Mouse (Mus musculus) kidney, embryonic 16.5 days (tissue): ENCODE data around the gene A3galt2. TPM values are rescaled to one million over a fixed set of nuclear protein-coding genes. Genes with fewer than 3 reads are reported as not detected.
A peak's percentile ranks its signal among the peaks of the same experiment; 100 is the strongest.

Experiments used
- ATAC-seq: fragments of 200-750 bp; cut with Nextera tagmentation; 2 replicates; pipeline ENCODE4 v1.8.0; 2017; ENCODE audit warnings: moderate TSS enrichment; ENCODE audit not compliant: low FRiP score, low TSS enrichment
- H3K27ac ChIP-seq: fragments of 300-500 bp; sonication (generic); 2 replicates; pipeline ENCODE4 v1.5.1; 2014; ENCODE audit warnings: low read length
- H3K27me3 ChIP-seq: fragments of 300-500 bp; sonication (generic); 2 replicates; pipeline ENCODE4 v1.6.1; 2014; ENCODE audit warnings: low read length, control low read depth, mixed read lengths; ENCODE audit not compliant: insufficient read depth
- H3K36me3 ChIP-seq: fragments of 300-500 bp; sonication (generic); 2 replicates; pipeline ENCODE4 v1.6.1; 2014; ENCODE audit warnings: low read length, control low read depth, mixed read lengths; ENCODE audit not compliant: insufficient read depth
- H3K4me1 ChIP-seq: fragments of 300-500 bp; sonication (generic); 2 replicates; pipeline ENCODE4 v1.6.1; 2014; ENCODE audit warnings: low read length, control low read depth, mixed read lengths; ENCODE audit not compliant: insufficient read depth
- H3K4me2 ChIP-seq: fragments of 300-500 bp; sonication (generic); replicated peaks from 2 replicates; pipeline ENCODE4 v1.6.1; 2014; ENCODE audit warnings: low read depth, low read length
- H3K4me3 ChIP-seq: fragments of 300-500 bp; sonication (generic); 2 replicates; pipeline ENCODE4 v1.5.1; 2014; ENCODE audit warnings: mild to moderate bottlenecking, low read length
- H3K9ac ChIP-seq: fragments of 300-500 bp; sonication (generic); replicated peaks from 2 replicates; pipeline ENCODE4 v1.6.1; 2014; ENCODE audit warnings: low read length
- H3K9me3 ChIP-seq: fragments of 300-500 bp; sonication (generic); 2 replicates; pipeline ENCODE4 v1.6.1; 2016; ENCODE audit warnings: low read length, control low read depth
- whole genome bisulfite sequencing: fragments of 180-500 bp; shearing (Covaris S2); extraction: QIAGEN DNeasy Blood & Tissue Kit; methylation state at CpG from one replicate; pipeline ENCODE4 v1.1.7; 2014; 5-methylcytosine and 5-hydroxymethylcytosine counted together
- polyA plus RNA-seq: library from polyadenylated mRNA; unstranded; fragments of >200 nt; fragmentation: Nextera tagmentation; extraction: Ambion mirVana; gene quantifications from 2 replicates; pipeline ENCODE4 v1.2.1, GENCODE M21; 2015

A3galt2 gene
- polyA plus RNA-seq, 1 experiment from 2014 or later = 0.24 TPM

- Histone ChIP-seq H3K4me3 (no peak overlapping the region), H3K4me1 (peaks cover 82% of the 10 kb centered on the region), H3K36me3 (peaks cover 11% of the 10 kb centered on the region; the same call in 1 of the 2 replicates), H3K27me3 (no peaks in the 10 kb centered on the region), H3K9ac (peak overlapping the region; percentile 36; the same call in 1 of the 2 replicates), H3K27ac (peak overlapping the region; percentile 81), H3K4me2 (0 out of 2 replicates have a peak overlapping the region, but pooled peaks have one; percentile 11), H3K9me3 (no peaks in the 10 kb centered on the region)
- 60% methylated on average over 18 of the region's 18 CpGs for WGBS
- ATAC-seq = peak; percentile 40; the same call in 1 of the 2 replicates
Measured at GRCm38 (mm10) chr4:128734721-128735671, 20.2 kb upstream of the A3galt2 start.

- no peaks in the 10 kb centered on the region for H3K27me3 ChIP-seq
- no peak for ATAC-seq
- H3K9me3 ChIP-seq = no peaks in the 10 kb centered on the region
- peak overlapping the region; percentile 48 for H3K9ac ChIP-seq
- 35% methylated on average over 6 of the region's 6 CpGs for WGBS
- no peak overlapping the region for H3K4me3 ChIP-seq
- H3K36me3 ChIP-seq = 0 out of 2 replicates have a peak, but pooled peaks cover 2% of the 10 kb centered on the region
- H3K27ac ChIP-seq = peak overlapping the region; percentile 95
- H3K4me2 ChIP-seq = peak overlapping the region; percentile 22
- peaks cover 78% of the 10 kb centered on the region for H3K4me1 ChIP-seq
Measured at GRCm38 (mm10) chr4:128737137-128737589, 18.0 kb upstream of the A3galt2 start.

- Histone ChIP-seq H3K4me1 (peaks cover 79% of the 10 kb centered on the region), H3K4me2 (peak overlapping the region; percentile 22; the same call in 1 of the 2 replicates), H3K27ac (peak overlapping the region; percentile 95), H3K27me3 (no peaks in the 10 kb centered on the region), H3K4me3 (no peak overlapping the region), H3K9ac (0 out of 2 replicates have a peak overlapping the region, but pooled peaks have one; percentile 43), H3K36me3 (0 out of 2 replicates have a peak, but pooled peaks cover 6% of the 10 kb centered on the region), H3K9me3 (no peaks in the 10 kb centered on the region)
- 59% methylated on average over 14 of the region's 14 CpGs for WGBS
- ATAC-seq = 0 out of 2 replicates have a peak, but pooled peaks have one; percentile 24
Measured at GRCm38 (mm10) chr4:128737825-128738610, 17.1 kb upstream of the A3galt2 start.

- Histone ChIP-seq H3K36me3 (peaks cover 30% of the 10 kb centered on the region), H3K27ac (no peak overlapping the region), H3K4me3 (no peak overlapping the region), H3K9me3 (no peaks in the 10 kb centered on the region), H3K4me2 (no peak overlapping the region), H3K9ac (no peak overlapping the region), H3K4me1 (peaks cover 51% of the 10 kb centered on the region), H3K27me3 (no peaks in the 10 kb centered on the region)
- ATAC-seq = no peak
- 48% methylated on average over 1 of the region's 1 CpGs for WGBS
Measured at GRCm38 (mm10) chr4:128740878-128741277, 14.3 kb upstream of the A3galt2 start.

GRCm38 (mm10) chr4:128741906-128742305 lies 13.3 kb upstream of the A3galt2 start:
- Histone ChIP-seq H3K27ac (no peak overlapping the region), H3K4me2 (no peak overlapping the region), H3K9me3 (no peaks in the 10 kb centered on the region), H3K4me3 (no peak overlapping the region), H3K27me3 (no peaks in the 10 kb centered on the region), H3K4me1 (peaks cover 40% of the 10 kb centered on the region), H3K9ac (0 out of 2 replicates have a peak overlapping the region, but pooled peaks have one; percentile 5), H3K36me3 (peaks cover 40% of the 10 kb centered on the region)
- ATAC-seq = no peak
- WGBS = 25% methylated on average over 5 of the region's 5 CpGs

DNA sequence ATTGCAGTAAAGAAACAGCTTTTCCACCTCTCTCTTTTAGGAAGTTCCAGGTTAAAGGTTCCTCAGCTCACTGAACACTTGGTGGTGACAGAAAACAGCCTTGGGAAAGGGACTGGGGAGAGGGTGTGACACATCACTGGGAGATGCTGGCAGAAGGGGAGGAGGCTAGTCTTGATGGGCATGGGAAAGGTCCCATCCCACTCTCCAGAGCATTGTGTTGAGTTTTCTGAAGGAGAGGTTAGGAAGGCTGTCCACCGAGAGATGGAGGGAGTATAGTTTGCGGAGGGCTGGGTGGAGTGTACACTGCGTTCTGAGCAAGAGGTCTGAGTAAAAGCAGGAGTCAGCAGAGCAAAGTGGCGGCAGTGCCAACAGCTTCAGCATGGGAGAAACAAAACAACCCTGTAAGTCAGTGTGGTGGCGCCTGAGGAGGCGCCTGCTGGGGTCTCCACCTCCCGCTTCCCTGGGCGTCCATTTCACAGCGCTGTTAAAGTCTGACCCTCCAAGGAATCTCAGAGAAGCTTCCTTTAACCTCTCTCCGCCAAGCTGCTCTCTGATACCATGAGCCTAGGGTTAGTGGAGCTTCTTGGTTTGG lies 12.7 kb upstream of the A3galt2 start:
- 42% methylated on average over 10 of the region's 10 CpGs for whole genome bisulfite sequencing

DNA sequence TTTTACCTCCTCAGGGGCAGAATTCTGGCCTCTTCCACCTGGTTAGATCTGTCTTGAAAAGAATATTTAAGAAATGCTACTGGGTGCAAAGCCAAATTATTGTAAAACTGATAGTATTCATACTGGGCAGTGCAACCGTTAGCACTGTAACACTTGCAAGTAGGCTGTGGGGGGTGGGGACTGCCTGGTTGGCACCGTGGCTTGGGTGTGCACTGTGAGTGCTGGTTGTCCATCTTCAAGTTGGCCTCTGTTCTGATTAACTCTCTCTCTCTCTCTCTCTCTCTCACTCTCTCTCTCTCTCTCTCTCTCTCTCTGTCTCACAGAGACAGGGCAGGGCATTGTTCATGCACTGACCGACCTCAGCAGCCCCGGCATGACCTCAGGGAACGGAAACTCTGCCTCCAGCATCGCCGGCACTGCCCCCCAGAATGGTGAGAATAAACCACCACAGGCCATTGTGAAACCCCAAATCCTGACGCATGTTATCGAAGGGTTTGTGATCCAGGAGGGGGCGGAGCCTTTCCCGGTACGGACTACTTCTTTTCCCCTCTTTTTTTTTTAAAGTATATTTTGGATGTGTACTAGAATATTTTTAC lies 12.0 kb upstream of the A3galt2 start:
- peaks cover 52% of the 10 kb centered on the region for H3K36me3 ChIP-seq
- H3K27ac ChIP-seq = no peak overlapping the region
- peaks cover 28% of the 10 kb centered on the region for H3K4me1 ChIP-seq
- no peaks in the 10 kb centered on the region for H3K27me3 ChIP-seq
- H3K9ac ChIP-seq = no peak overlapping the region
- H3K4me2 ChIP-seq = no peak overlapping the region
- no peaks in the 10 kb centered on the region for H3K9me3 ChIP-seq
- ATAC-seq = no peak
- no peak overlapping the region for H3K4me3 ChIP-seq
- WGBS = 83% methylated on average over 12 of the region's 12 CpGs

More for the DNA sequence above, 12.7 kb upstream of the A3galt2 start:
- H3K27ac ChIP-seq = peak overlapping the region; percentile 10; the same call in 1 of the 2 replicates
- H3K9ac ChIP-seq = no peak overlapping the region
- no peak; the same call in 1 of the 2 replicates for ATAC-seq
- peaks cover 46% of the 10 kb centered on the region for H3K36me3 ChIP-seq
- no peak overlapping the region for H3K4me2 ChIP-seq
- H3K4me3 ChIP-seq = no peak overlapping the region
- no peaks in the 10 kb centered on the region for H3K27me3 ChIP-seq
- H3K4me1 ChIP-seq = peaks cover 35% of the 10 kb centered on the region
- no peaks in the 10 kb centered on the region for H3K9me3 ChIP-seq

GRCm38 (mm10) chr4:128745160-128745559 lies 10.0 kb upstream of the A3galt2 start:
- no peak overlapping the region for H3K9ac ChIP-seq
- H3K27me3 ChIP-seq = no peaks in the 10 kb centered on the region
- no peaks in the 10 kb centered on the region for H3K9me3 ChIP-seq
- no peak overlapping the region for H3K4me2 ChIP-seq
- H3K27ac ChIP-seq = no peak overlapping the region
- H3K4me1 ChIP-seq = peaks cover 24% of the 10 kb centered on the region; the same call in 1 of the 2 replicates
- 78% methylated on average over 8 of the region's 8 CpGs for WGBS
- no peak overlapping the region for H3K4me3 ChIP-seq
- peaks cover 70% of the 10 kb centered on the region for H3K36me3 ChIP-seq
- ATAC-seq = no peak
